Comparison of ENCODE assay signal across 13 mouse cellular contexts in the genomic region with DNA sequence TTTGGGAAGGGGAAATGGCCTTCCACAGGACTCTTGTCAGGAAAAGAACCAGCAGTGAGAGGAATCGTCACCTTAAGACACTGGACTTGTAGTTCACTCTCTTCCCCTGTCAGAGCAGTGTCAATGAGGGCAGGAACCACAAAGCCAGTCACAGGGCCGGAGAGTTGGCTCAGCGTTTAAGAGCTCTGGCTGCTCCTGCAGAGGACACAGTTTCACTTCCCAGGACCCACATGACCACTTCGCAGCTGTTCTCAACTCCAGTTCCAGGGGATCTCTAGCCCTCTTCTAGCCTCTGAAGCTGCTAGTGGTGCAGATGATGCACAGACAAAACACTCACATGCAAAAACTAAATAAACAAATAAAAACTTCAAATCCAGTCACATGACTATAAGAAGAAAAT. TPM values are rescaled to one million over a fixed set of nuclear protein-coding genes. Genes with fewer than 3 reads are reported as not detected.
DNase-seq lines count a peak whose midpoint lies in the region; ATAC-seq and TF ChIP-seq lines count a peak whose summit lies in the region.
"Had no signal": no experiment of that assay in that cellular context is flagged by ENCODE, and none has a peak within 500 bp of the region (broad histone marks: within the 10 kb centered on the region; RNA-seq: fewer than 3 reads in every experiment).

No protein-coding gene starts in this region.

- no peak for TF ChIP-seq EP300 in MEL (IDR thresholded peaks at IDR 0.05; ENCODE audit: low read depth in 1 of 2, low read length in 2 of 2)

- TF ChIP-seq RAD21 in MEL (IDR thresholded peaks at IDR 0.05; ENCODE audit: low read depth, low read length): no peak

- H3K27me3 ChIP-seq in liver, adult 2 months (ENCODE audit: control insufficient read depth, insufficient read depth, low read length): no peaks in the 10 kb centered on the region
- H3K27me3 ChIP-seq in MEL (ENCODE audit: control insufficient read depth in 1 of 2, insufficient read depth in 2 of 2, low read length in 2 of 2): no peaks in the 10 kb centered on the region
- H3K27me3 ChIP-seq: neural tube, embryonic 13.5 days; Patski had no signal

- no peak for TF ChIP-seq CTCF in liver, adult 2 months (IDR thresholded peaks at IDR 0.05; ENCODE audit: low read depth, low read length)
- no peak for TF ChIP-seq CTCF in MEL (IDR thresholded peaks at IDR 0.05 in 2 of 3, conservative IDR thresholded peaks at IDR 0.05 in 1 of 3; ENCODE audit: control insufficient read depth in 1 of 3, insufficient read depth in 1 of 3, low read depth in 2 of 3, low read length in 3 of 3, poor library complexity in 1 of 3, severe bottlenecking in 1 of 3)

- no peaks in the 10 kb centered on the region for H3K4me1 ChIP-seq in liver, adult 2 months (ENCODE audit: control insufficient read depth, insufficient read depth, low read length)
- H3K4me1 ChIP-seq in MEL (ENCODE audit: control insufficient read depth in 1 of 2, insufficient read depth in 2 of 2, low read length in 2 of 2): peaks cover 0 to 14% of the 10 kb centered on the region in 2 experiments; a peak in 2 of 4 replicates

- peak; percentile 92 for ATAC-seq in monocyte, adult 5-6 weeks (replicated peaks; ENCODE audit: insufficient number of reproducible peaks, low FRiP score, low TSS enrichment, poor library complexity, severe bottlenecking)
- ATAC-seq: intestine, embryonic 16.5 days had no signal

- peak overlapping the region; percentile 34; the same call in 1 of the 2 replicates for H3K27ac ChIP-seq in liver, adult 2 months (replicated peaks; ENCODE audit: insufficient read depth, low read depth, low read length)
- H3K27ac ChIP-seq in MEL (ENCODE audit: control insufficient read depth, low read depth, low read length): no peak overlapping the region
- H3K27ac ChIP-seq: heart, adult 2 months; neural tube, embryonic 13.5 days had no signal

- no peaks in the 10 kb centered on the region for H3K36me3 ChIP-seq in liver, adult 2 months (ENCODE audit: control insufficient read depth, insufficient read depth, low read length)
- peaks cover 0 to 4% of the 10 kb centered on the region in 2 experiments; a peak in 2 of 4 replicates for H3K36me3 ChIP-seq in MEL (ENCODE audit: control insufficient read depth in 1 of 2, insufficient read depth in 2 of 2, low read length in 2 of 2)
- H3K36me3 ChIP-seq: neural tube, embryonic 13.5 days had no signal

- DNase-seq in liver, adult 2 months (ENCODE audit: extremely low read depth, low read depth, low spot score): peak; percentile 48
- DNase-seq in liver: no peak
- DNase-seq in MEL (ENCODE audit: low read depth, low spot score): peak; percentile 45
- peak; percentile 47 for DNase-seq in gastrocnemius, postnatal 14 days
- no peak for DNase-seq in left cerebral cortex, postnatal 36 days (ENCODE audit: low spot score in 2 of 2)
- no peak for DNase-seq in neural tube, embryonic 10.5 days (ENCODE audit: extremely low spot score, low spot score)
- DNase-seq: cerebellum, postnatal 14 days; right cerebral cortex, postnatal 4 days had no signal

- no peak overlapping the region for H3K4me3 ChIP-seq in liver, adult 2 months (ENCODE audit: insufficient read depth, low read depth, low read length)
- peak overlapping the region; percentile 5 to 45 for H3K4me3 ChIP-seq in MEL (ENCODE audit: control insufficient read depth in 1 of 2, insufficient read depth in 1 of 2, low read depth in 2 of 2, low read length in 2 of 2)
- H3K4me3 ChIP-seq: heart, adult 2 months; neural tube, embryonic 13.5 days had no signal

- H3K9me3 ChIP-seq in MEL (replicated peaks; ENCODE audit: insufficient read depth, low read length): no peaks in the 10 kb centered on the region
- H3K9me3 ChIP-seq: neural tube, embryonic 13.5 days had no signal

- 45% methylated on average over 4 of the region's 4 CpGs for WGBS in liver, adult 2 months

- TF ChIP-seq POLR2A in liver, adult 2 months (IDR thresholded peaks at IDR 0.05; ENCODE audit: extremely low read depth, insufficient read depth, low read length): no peak
- no peak for TF ChIP-seq POLR2A in MEL (IDR thresholded peaks at IDR 0.05; ENCODE audit: control insufficient read depth in 1 of 2, insufficient read depth in 1 of 2, low read depth in 1 of 2, low read length in 2 of 2, poor library complexity in 1 of 2)

- intact Hi-C loops in gastrocnemius, postnatal 14 days (cut with DNase I; ENCODE audit: low total_unique reads): no loop called here
- intact Hi-C loops in left cerebral cortex, postnatal 36 days (cut with DNase I): no loop called here

- H3K79me2 ChIP-seq in liver, adult 2 months (ENCODE audit: control insufficient read depth, insufficient read depth, low read length): no peaks in the 10 kb centered on the region
- H3K79me2 ChIP-seq in MEL (ENCODE audit: control insufficient read depth, insufficient read depth, low read length, poor library complexity): no peaks in the 10 kb centered on the region

- no peak overlapping the region for H3K9ac ChIP-seq in liver, adult 2 months (ENCODE audit: low read depth, low read length)
- H3K9ac ChIP-seq in MEL (ENCODE audit: control insufficient read depth, low read depth, low read length, poor library complexity, severe bottlenecking): peak overlapping the region; percentile 44
- H3K9ac ChIP-seq: neural tube, embryonic 13.5 days had no signal

TF ChIP-seq in MEL, 35 proteins besides CTCF, POLR2A, EP300 and RAD21:
- TF ChIP-seq NRF1 (IDR thresholded peaks at IDR 0.05; ENCODE audit: insufficient read depth, low read depth, low read length, poor library complexity, severe bottlenecking) (no peak), NELFE (IDR thresholded peaks at IDR 0.05; ENCODE audit: low read depth, low read length) (no peak), USF1 (IDR thresholded peaks at IDR 0.05; ENCODE audit: low read depth, low read length) (peak; percentile 61; the same call in 1 of the 2 replicates)

RNA-seq across cellular contexts. Expression of gene Ube2q1, which starts 22.9 kb away (rescaled TPM):
- 12.5 and 16.6 TPM in 2 replicates for total RNA-seq in liver, adult 2 months (2014; rRNA removed)
- 9.1 and 10.0 TPM in 2 replicates for polyA plus RNA-seq in liver, adult 2 months (2012; rRNA removed)
- 72.6 and 73.8 TPM in 2 replicates for total RNA-seq in MEL (2012; rRNA removed)
- polyA plus RNA-seq in MEL (2012; ENCODE audit: insufficient read depth in 1 of 2, insufficient read length in 2 of 2, low read depth in 1 of 2, low replicate concordance in 2 of 2, missing spikeins in 1 of 2): 100 to 1,000 TPM in 1 of 2 experiments, 10 to 100 TPM in 1; 89.0 to 162 TPM
- total RNA-seq in gastrocnemius, postnatal 14 days (2021): 10 to 100 TPM; 12.7 to 14.9 TPM
- 170 to 205 TPM (median 172 TPM) in 3 replicates for total RNA-seq in monocyte, adult 5-6 weeks (2017)
- 10 to 100 TPM; 83.9 to 91.6 TPM for total RNA-seq in left cerebral cortex, postnatal 36 days (2021)

RNA-seq across cellular contexts. Expression of gene Chrnb2, which starts 31.9 kb away (rescaled TPM):
- 0.28 and 0.54 TPM in 2 replicates for total RNA-seq in liver, adult 2 months (2014; rRNA removed)
- polyA plus RNA-seq in liver, adult 2 months (2012; rRNA removed): 0.42 and 0.68 TPM in 2 replicates
- 0.98 and 1.6 TPM in 2 replicates for total RNA-seq in MEL (2012; rRNA removed)
- 1 to 10 TPM in 1 of 2 experiments, not detected in 1; 4.0 TPM for polyA plus RNA-seq in MEL (2012; ENCODE audit: insufficient read depth in 1 of 2, insufficient read length in 2 of 2, low read depth in 1 of 2, low replicate concordance in 2 of 2, missing spikeins in 1 of 2)
- total RNA-seq in gastrocnemius, postnatal 14 days (2021): under 1 TPM; 0.12 to 0.13 TPM
- 1.2 to 1.6 TPM (median 1.3 TPM) in 3 replicates for total RNA-seq in monocyte, adult 5-6 weeks (2017)
- 10 to 100 TPM; 27.5 to 29.1 TPM for total RNA-seq in left cerebral cortex, postnatal 36 days (2021)

RNA-seq across cellular contexts. Expression of gene She, which starts 34.8 kb away (rescaled TPM):
- 2.3 and 2.5 TPM in 2 replicates for total RNA-seq in liver, adult 2 months (2014; rRNA removed)
- 0.78 TPM in 2 replicates for polyA plus RNA-seq in liver, adult 2 months (2012; rRNA removed)
- total RNA-seq in MEL (2012; rRNA removed): 3.3 and 5.3 TPM in 2 replicates
- polyA plus RNA-seq in MEL (2012; ENCODE audit: insufficient read depth in 1 of 2, insufficient read length in 2 of 2, low read depth in 1 of 2, low replicate concordance in 2 of 2, missing spikeins in 1 of 2): 1 to 10 TPM in 1 of 2 experiments, not detected in 1; 3.5 TPM
- 1 to 10 TPM; 7.9 to 8.0 TPM for total RNA-seq in gastrocnemius, postnatal 14 days (2021)
- not detected in 3 replicates for total RNA-seq in monocyte, adult 5-6 weeks (2017)
- 1 to 10 TPM; 2.9 to 4.0 TPM for total RNA-seq in left cerebral cortex, postnatal 36 days (2021)

Comparison
In these comparisons a context has a peak if more than half of its experiments do, and no peak if none do; other contexts are left out.
1. DNase-seq: peak in liver, adult 2 months (single experiment), MEL (single experiment) and gastrocnemius, postnatal 14 days (single experiment); none in liver (single experiment), left cerebral cortex, postnatal 36 days (0 of 2) and neural tube, embryonic 10.5 days (single experiment).
2. RNA of gene Chrnb2, which starts 31.9 kb away (total RNA-seq): 27.5 to 29.1 TPM in left cerebral cortex, postnatal 36 days; 0.98 to 1.6 TPM in MEL, 1.2 to 1.6 TPM in monocyte, adult 5-6 weeks, 0.28 to 0.54 TPM in liver, adult 2 months and 0.12 to 0.13 TPM in gastrocnemius, postnatal 14 days; every median in the first group is over 10 times any median in the second.